Mouse (Mus musculus) heart, embryonic 16.5 days (tissue): ENCODE measurements around the gene Ddx6. TPM values are rescaled to one million over a fixed set of nuclear protein-coding genes. Genes with fewer than 3 reads are reported as not detected.
"Not testable (repeated sequence)": the region's sequence is repeated elsewhere in the genome, so short reads cannot be mapped to it uniquely, and the experiment has no call there.

Experiments used
- ATAC-seq: fragments of 200-750 bp; cut with Nextera tagmentation; replicated peaks from 2 replicates; pipeline ENCODE4 v1.8.0; 2017; ENCODE audit warnings: moderate number of reproducible peaks; ENCODE audit not compliant: insufficient read depth, low FRiP score; ENCODE audit errors: extremely low read depth
- H3K27ac ChIP-seq: fragments of 300-500 bp; sonication (generic); 2 replicates; pipeline ENCODE4 v1.5.1; 2014; ENCODE audit warnings: mild to moderate bottlenecking, low read length, control low read depth, moderate library complexity
- H3K27me3 ChIP-seq: fragments of 300-500 bp; sonication (generic); 2 replicates; pipeline ENCODE4 v1.6.1; 2014; ENCODE audit warnings: low read length, mixed read lengths; ENCODE audit not compliant: control insufficient read depth, insufficient read depth
- H3K36me3 ChIP-seq: fragments of 300-500 bp; sonication (generic); 2 replicates; pipeline ENCODE4 v1.6.1; 2014; ENCODE audit not compliant: control insufficient read depth, insufficient read depth
- H3K4me1 ChIP-seq: fragments of 300-500 bp; sonication (generic); 2 replicates; pipeline ENCODE4 v1.6.1; 2014; ENCODE audit warnings: low read length, mixed read lengths; ENCODE audit not compliant: control insufficient read depth, insufficient read depth
- H3K4me2 ChIP-seq: fragments of 300-500 bp; sonication (generic); 2 replicates; pipeline ENCODE4 v1.6.1; 2014; ENCODE audit warnings: low read depth, mild to moderate bottlenecking, control low read depth, low read length
- H3K4me3 ChIP-seq: fragments of 300-500 bp; sonication (generic); 2 replicates; pipeline ENCODE4 v1.5.1; 2014; ENCODE audit warnings: mild to moderate bottlenecking, control low read depth, low read length
- H3K9ac ChIP-seq: fragments of 300-500 bp; sonication (generic); 2 replicates; pipeline ENCODE4 v1.6.1; 2014; ENCODE audit warnings: low read length, control low read depth
- H3K9me3 ChIP-seq: fragments of 300-500 bp; sonication (generic); replicated peaks from 2 replicates; pipeline ENCODE4 v1.6.1; 2016; ENCODE audit warnings: low read length; ENCODE audit not compliant: control insufficient read depth
- WGBS: fragments of 180-500 bp; shearing (Covaris S2); extraction: QIAGEN DNeasy Blood & Tissue Kit; methylation state at CpG from one replicate; pipeline ENCODE4 v1.1.7; 2014; 5-methylcytosine and 5-hydroxymethylcytosine counted together
- polyA plus RNA-seq: library from polyadenylated mRNA; unstranded; fragments of >200 nt; fragmentation: Nextera tagmentation; extraction: Ambion mirVana; gene quantifications from 2 replicates; pipeline ENCODE4 v1.2.1, GENCODE M21; 2015

Ddx6 gene
- polyA plus RNA-seq, 1 experiment from 2014 or later: 9.2 TPM

- Histone ChIP-seq H3K4me3 (no peak overlapping the region), H3K27me3 (no peaks in the 10 kb centered on the region), H3K4me1 (no peaks in the 10 kb centered on the region), H3K9ac (no peak overlapping the region), H3K4me2 (no peak overlapping the region), H3K9me3 (no peaks in the 10 kb centered on the region), H3K27ac (no peak overlapping the region), H3K36me3 (peaks cover 45% of the 10 kb centered on the region)
- 41% methylated on average over 3 of the region's 3 CpGs for WGBS
- ATAC-seq: no peak
Observed at GRCm38 (mm10) chr9:44621114-44621513, 16.4 kb downstream of the Ddx6 start.

- H3K4me3 ChIP-seq: no peak overlapping the region
- no peak overlapping the region for H3K27ac ChIP-seq
- H3K9me3 ChIP-seq: no peaks in the 10 kb centered on the region
- no peak overlapping the region for H3K9ac ChIP-seq
- 83% methylated on average over 5 of the region's 5 CpGs for WGBS
- H3K27me3 ChIP-seq: no peaks in the 10 kb centered on the region
- no peaks in the 10 kb centered on the region for H3K4me1 ChIP-seq
- no peak for ATAC-seq
- no peak overlapping the region for H3K4me2 ChIP-seq
- H3K36me3 ChIP-seq: peaks cover 47% of the 10 kb centered on the region
Observed at GRCm38 (mm10) chr9:44624390-44624789, 19.7 kb downstream of the Ddx6 start.

- H3K36me3 ChIP-seq: peaks cover 58% of the 10 kb centered on the region
- no peak overlapping the region for H3K4me3 ChIP-seq
- no peak overlapping the region for H3K9ac ChIP-seq
- H3K4me1 ChIP-seq: no peaks in the 10 kb centered on the region
- WGBS: 78% methylated on average over 5 of the region's 5 CpGs
- H3K4me2 ChIP-seq: no peak overlapping the region
- ATAC-seq: no peak
- H3K27ac ChIP-seq: no peak overlapping the region
- no peaks in the 10 kb centered on the region for H3K9me3 ChIP-seq
- H3K27me3 ChIP-seq: no peaks in the 10 kb centered on the region
Observed at GRCm38 (mm10) chr9:44626268-44626667, 21.6 kb downstream of the Ddx6 start.

- peak; percentile 52; the same call in 1 of the 2 replicates for ATAC-seq
- H3K9me3 ChIP-seq: no peaks in the 10 kb centered on the region
Observed at GRCm38 (mm10) chr9:44637551-44638169, 33.0 kb downstream of the Ddx6 start.

GRCm38 (mm10) chr9:44638726-44639125 is 34.0 kb downstream of the Ddx6 start:
- H3K9me3 ChIP-seq, H3K4me1 ChIP-seq, ATAC-seq, H3K27me3 ChIP-seq, H3K9ac ChIP-seq, H3K4me3 ChIP-seq, H3K27ac ChIP-seq, H3K4me2 ChIP-seq: not testable (repeated sequence)
- WGBS: 84% methylated on average over 9 of the region's 9 CpGs
- peaks cover 35% of the 10 kb centered on the region for H3K36me3 ChIP-seq

More at GRCm38 (mm10) chr9:44637551-44638169, 33.0 kb downstream of the Ddx6 start:
- H3K36me3 ChIP-seq: peaks cover 40% of the 10 kb centered on the region
- H3K27me3 ChIP-seq: no peaks in the 10 kb centered on the region
- peak overlapping the region; percentile 29; the same call in 1 of the 2 replicates for H3K27ac ChIP-seq
- peaks cover 2% of the 10 kb centered on the region for H3K4me1 ChIP-seq
- 46% methylated on average over 15 of the region's 15 CpGs for WGBS
- H3K4me2 ChIP-seq: no peak overlapping the region
- H3K4me3 ChIP-seq: no peak overlapping the region
- no peak overlapping the region for H3K9ac ChIP-seq

GRCm38 (mm10) chr9:44640028-44640427 is 35.3 kb downstream of the Ddx6 start:
- not testable (repeated sequence) for H3K4me2 ChIP-seq, H3K27me3 ChIP-seq, ATAC-seq, H3K9me3 ChIP-seq, H3K27ac ChIP-seq, H3K4me3 ChIP-seq, H3K9ac ChIP-seq, H3K4me1 ChIP-seq
- 48% methylated on average over 1 of the region's 1 CpGs for WGBS
- peaks cover 24% of the 10 kb centered on the region for H3K36me3 ChIP-seq

- Histone ChIP-seq H3K4me3 (no peak overlapping the region), H3K9ac (no peak overlapping the region), H3K4me2 (no peak overlapping the region), H3K27ac (no peak overlapping the region), H3K9me3 (no peaks in the 10 kb centered on the region), H3K4me1 (peaks cover 2% of the 10 kb centered on the region), H3K36me3 (peaks cover 18% of the 10 kb centered on the region), H3K27me3 (no peaks in the 10 kb centered on the region)
- 87% methylated on average over 3 of the region's 3 CpGs for WGBS
- ATAC-seq: no peak
Observed at GRCm38 (mm10) chr9:44640646-44641357, 36.1 kb downstream of the Ddx6 start.

- peaks cover 11% of the 10 kb centered on the region for H3K36me3 ChIP-seq
- no peak overlapping the region for H3K4me3 ChIP-seq
- H3K4me1 ChIP-seq: peaks cover 2% of the 10 kb centered on the region
- WGBS: 94% methylated on average over 2 of the region's 2 CpGs
- no peaks in the 10 kb centered on the region for H3K27me3 ChIP-seq
- ATAC-seq: no peak
- no peak overlapping the region for H3K4me2 ChIP-seq
- H3K9me3 ChIP-seq: no peaks in the 10 kb centered on the region
- no peak overlapping the region for H3K9ac ChIP-seq
- no peak overlapping the region for H3K27ac ChIP-seq
Observed at GRCm38 (mm10) chr9:44641616-44642015, 36.9 kb downstream of the Ddx6 start.

GRCm38 (mm10) chr9:44643103-44643502 is 38.4 kb downstream of the Ddx6 start:
- 91% methylated on average over 7 of the region's 7 CpGs for WGBS
- Histone ChIP-seq H3K4me2 (no peak overlapping the region), H3K9ac (no peak overlapping the region), H3K4me1 (peaks cover 2% of the 10 kb centered on the region), H3K4me3 (no peak overlapping the region), H3K9me3 (no peaks in the 10 kb centered on the region), H3K27ac (no peak overlapping the region), H3K36me3 (peaks cover 5% of the 10 kb centered on the region), H3K27me3 (no peaks in the 10 kb centered on the region)
- ATAC-seq: no peak
